Mouse (Mus musculus): ENCODE results near the gene Chsy1. TPM values are rescaled to one million over a fixed set of nuclear protein-coding genes. Genes with fewer than 3 reads are reported as not detected.

Gene Chsy1
- polyA plus RNA-seq, 1 experiment: not detected

DNA sequence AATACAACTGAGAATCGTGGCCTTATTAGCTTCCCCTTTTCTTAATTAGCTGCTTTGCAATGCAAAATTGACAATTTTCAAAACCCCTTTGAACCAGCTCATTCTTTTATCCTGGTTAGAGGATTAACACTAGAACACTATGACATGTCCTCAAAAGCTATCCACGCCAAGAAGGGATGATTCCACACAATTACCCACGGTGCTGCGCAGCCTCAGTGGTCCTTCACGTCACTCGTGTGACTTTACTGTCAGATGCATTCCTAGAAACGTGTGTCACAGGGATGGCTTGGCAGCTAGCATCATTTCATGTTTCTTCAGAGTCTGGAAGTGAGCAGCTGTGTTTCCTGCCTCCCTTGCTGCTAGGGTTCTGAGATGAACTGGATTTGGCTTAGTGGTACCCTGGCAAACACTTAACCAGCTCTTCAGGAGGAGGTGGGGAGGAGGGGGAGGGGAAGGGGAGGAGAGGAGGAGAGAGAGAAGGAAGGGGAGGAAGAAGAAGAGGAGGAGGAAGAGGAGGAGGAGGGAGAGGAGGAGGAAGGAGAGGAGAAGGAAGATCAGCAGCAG lies 108.3 kb downstream of the Chsy1 start:
- no peak overlapping the region for H3K27ac ChIP-seq (ENCODE audit: insufficient read depth, low read depth, low read length)
- no peak overlapping the region for H3K4me3 ChIP-seq (ENCODE audit: insufficient read depth, low read depth, low read length)
- H3K4me1 ChIP-seq (ENCODE audit: control insufficient read depth, insufficient read depth, low read length): 0 out of 2 replicates have a peak, but pooled peaks cover 3% of the 10 kb centered on the region
- no peak for TF ChIP-seq CTCF (IDR thresholded peaks at IDR 0.05; ENCODE audit: insufficient read depth, low read depth, low read length)
- no peak for TF ChIP-seq POLR2A (IDR thresholded peaks at IDR 0.05; ENCODE audit: insufficient read depth, low read depth, low read length)
- 63% methylated on average over 7 of the region's 7 CpGs for WGBS

DNA sequence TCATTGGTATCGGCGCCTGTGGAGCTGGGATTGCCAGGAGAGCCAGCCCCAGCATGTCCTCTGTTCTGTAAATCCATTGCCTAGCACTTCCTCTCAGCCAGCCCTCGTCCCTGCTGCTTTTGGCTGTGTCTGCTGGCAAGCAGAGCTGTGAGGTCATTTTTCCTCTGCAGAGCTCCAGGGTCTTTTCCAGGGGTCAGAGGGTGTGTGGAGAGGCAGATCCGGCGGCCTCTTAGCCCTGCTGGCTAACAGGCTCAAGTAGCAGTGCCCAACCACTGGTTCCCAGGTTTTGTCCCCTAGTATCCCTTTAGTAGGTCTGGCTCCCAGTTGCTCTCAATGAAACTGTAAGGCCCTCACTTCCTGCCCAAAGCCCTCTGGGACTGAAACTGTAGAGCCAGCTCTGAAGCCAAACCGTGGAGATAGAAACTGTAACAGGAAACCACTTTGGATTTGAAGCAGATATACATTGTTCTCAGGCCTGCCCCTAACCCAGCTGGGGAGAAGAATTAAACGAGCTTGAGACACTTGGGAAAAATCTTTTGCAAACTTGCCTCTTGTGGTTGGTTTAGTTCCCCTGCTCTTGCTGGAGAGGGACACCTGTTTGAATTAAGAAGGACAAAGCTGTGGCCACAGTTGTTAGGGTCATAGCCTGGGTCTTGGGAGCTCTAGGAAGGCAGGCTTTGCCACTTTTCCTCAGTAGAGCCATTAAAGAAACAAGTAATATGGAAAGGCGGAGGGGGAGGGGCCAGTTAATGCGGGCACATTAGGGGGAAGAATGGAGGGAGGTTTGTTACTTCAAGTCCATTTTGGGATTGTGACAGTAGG lies 109.1 kb downstream of the Chsy1 start:
- no peak overlapping the region for H3K4me3 ChIP-seq (ENCODE audit: insufficient read depth, low read depth, low read length)
- TF ChIP-seq CTCF (IDR thresholded peaks at IDR 0.05; ENCODE audit: insufficient read depth, low read depth, low read length) (no peak), POLR2A (IDR thresholded peaks at IDR 0.05; ENCODE audit: insufficient read depth, low read depth, low read length) (no peak)
- H3K27ac ChIP-seq (ENCODE audit: insufficient read depth, low read depth, low read length): no peak overlapping the region
- 58% methylated on average over 9 of the region's 9 CpGs for WGBS
- 0 out of 2 replicates have a peak, but pooled peaks cover 3% of the 10 kb centered on the region for H3K4me1 ChIP-seq (ENCODE audit: control insufficient read depth, insufficient read depth, low read length)

- no peak for TF ChIP-seq CTCF (IDR thresholded peaks at IDR 0.05; ENCODE audit: insufficient read depth, low read depth, low read length)
- TF ChIP-seq POLR2A (IDR thresholded peaks at IDR 0.05; ENCODE audit: insufficient read depth, low read depth, low read length): no peak
- Histone ChIP-seq H3K4me3 (ENCODE audit: insufficient read depth, low read depth, low read length) (no peak overlapping the region), H3K4me1 (ENCODE audit: control insufficient read depth, insufficient read depth, low read length) (0 out of 2 replicates have a peak, but pooled peaks cover 3% of the 10 kb centered on the region), H3K27ac (ENCODE audit: insufficient read depth, low read depth, low read length) (no peak overlapping the region)
- 77% methylated on average over 4 of the region's 4 CpGs for WGBS
These were observed 109.9 kb downstream of the Chsy1 start for GRCm38 (mm10) chr7:66219028-66219793.

DNA sequence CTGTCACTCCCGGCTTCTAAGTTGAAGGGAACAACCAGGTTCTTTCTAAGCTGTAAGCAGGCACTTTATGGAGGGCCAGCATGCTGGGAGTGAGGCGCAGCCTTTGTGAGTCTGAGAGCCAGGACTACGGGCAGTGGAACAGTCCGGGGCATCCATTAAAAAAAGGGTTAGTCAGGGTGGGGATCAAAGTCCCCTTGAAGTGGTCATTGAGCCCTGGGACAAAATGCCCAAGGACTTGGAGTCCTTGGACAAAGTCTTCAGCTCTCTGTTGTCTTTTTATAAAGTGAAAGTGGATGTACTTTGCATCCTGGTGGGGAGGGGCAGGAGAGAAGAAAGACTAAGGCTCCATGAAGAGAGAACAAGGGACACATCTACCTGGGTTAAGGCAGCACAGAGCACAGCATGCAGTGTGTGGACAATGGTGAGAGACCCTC lies 110.5 kb downstream of the Chsy1 start:
- Histone ChIP-seq H3K4me3 (ENCODE audit: insufficient read depth, low read depth, low read length) (no peak overlapping the region), H3K4me1 (ENCODE audit: control insufficient read depth, insufficient read depth, low read length) (0 out of 2 replicates have a peak, but pooled peaks cover 3% of the 10 kb centered on the region), H3K27ac (ENCODE audit: insufficient read depth, low read depth, low read length) (no peak overlapping the region)
- WGBS: 77% methylated on average over 4 of the region's 4 CpGs
- TF ChIP-seq POLR2A (IDR thresholded peaks at IDR 0.05; ENCODE audit: insufficient read depth, low read depth, low read length) (no peak), CTCF (IDR thresholded peaks at IDR 0.05; ENCODE audit: insufficient read depth, low read depth, low read length) (no peak)

- no peak overlapping the region for H3K4me3 ChIP-seq (ENCODE audit: insufficient read depth, low read depth, low read length)
- H3K27ac ChIP-seq (ENCODE audit: insufficient read depth, low read depth, low read length): no peak overlapping the region
- 0 out of 2 replicates have a peak, but pooled peaks cover 3% of the 10 kb centered on the region for H3K4me1 ChIP-seq (ENCODE audit: control insufficient read depth, insufficient read depth, low read length)
- WGBS: 45% methylated on average over 8 of the region's 8 CpGs
- TF ChIP-seq POLR2A (IDR thresholded peaks at IDR 0.05; ENCODE audit: insufficient read depth, low read depth, low read length) (no peak), CTCF (IDR thresholded peaks at IDR 0.05; ENCODE audit: insufficient read depth, low read depth, low read length) (no peak)
These were observed 113.3 kb downstream of the Chsy1 start for GRCm38 (mm10) chr7:66222621-66223091.

Other genes starting within 250 kb of the Chsy1 start
- not detected in 2 replicates for gene Pcsk6, start 247.8 kb upstream of the Chsy1 start, polyA plus RNA-seq (2012; ENCODE audit: insufficient read depth, insufficient read length, low replicate concordance, missing spikeins)
- gene Gm45213, start 65.9 kb upstream of the Chsy1 start, polyA plus RNA-seq (2012; ENCODE audit: insufficient read depth, insufficient read length, low replicate concordance, missing spikeins): not detected in 2 replicates
- gene Snrpa1, start 50.5 kb upstream of the Chsy1 start, polyA plus RNA-seq (2012; ENCODE audit: insufficient read depth, insufficient read length, low replicate concordance, missing spikeins): not detected in 2 replicates
- gene Selenos, start 29.9 kb upstream of the Chsy1 start, polyA plus RNA-seq (2012; ENCODE audit: insufficient read depth, insufficient read length, low replicate concordance, missing spikeins): not detected in 2 replicates